Mouse (Mus musculus): ENCODE measurements around the gene Pigq. TPM values are rescaled to one million over a fixed set of nuclear protein-coding genes. Genes with fewer than 3 reads are reported as not detected.

The Pigq gene
- total RNA-seq, 2 experiments from 2014 or later: 60.6 to 62.7 TPM

DNA sequence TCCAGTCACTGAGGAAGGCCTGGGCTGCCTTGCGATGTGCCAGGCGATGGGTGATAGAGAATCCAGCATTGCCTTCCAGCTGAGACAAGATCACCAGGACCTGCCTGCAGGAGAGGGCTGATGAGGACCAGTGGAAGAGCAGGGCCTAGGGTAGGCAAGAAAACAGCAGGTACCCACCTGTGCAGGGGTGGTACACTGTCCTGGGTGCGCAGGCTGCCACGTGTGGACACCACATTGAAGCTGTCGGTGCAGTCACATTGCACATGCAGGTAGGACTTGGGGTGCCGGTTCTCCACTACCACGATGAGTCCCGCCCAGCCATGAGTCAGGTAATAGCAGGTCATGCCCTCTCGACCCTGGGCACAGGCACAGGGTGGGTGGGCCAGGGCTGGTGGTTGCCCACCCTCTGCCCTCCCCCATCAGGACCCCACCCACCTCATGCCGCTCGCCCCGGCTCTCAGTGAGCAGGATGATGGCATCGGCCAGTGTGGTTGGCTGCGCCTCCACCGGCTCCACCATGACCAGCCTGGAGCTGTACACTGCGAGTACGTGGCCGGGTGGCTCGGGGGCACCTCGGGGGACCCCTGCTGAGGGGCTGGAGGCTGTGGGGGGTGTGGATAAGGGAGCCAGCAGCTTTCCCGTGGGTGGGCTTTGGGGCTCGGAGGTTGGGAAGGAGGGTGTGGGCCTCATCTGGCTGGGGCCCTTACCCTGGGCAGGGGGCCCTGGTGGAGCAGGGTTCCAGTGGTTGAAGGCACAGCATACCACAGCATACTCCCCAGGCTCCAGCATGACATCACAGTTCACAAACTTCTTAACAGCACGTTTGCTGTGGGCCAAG, 15.1 kb upstream of the Pigq start:
- intact Hi-C loops (cut with DNase I): no loop called here
- DNase-seq: no peak

DNA sequence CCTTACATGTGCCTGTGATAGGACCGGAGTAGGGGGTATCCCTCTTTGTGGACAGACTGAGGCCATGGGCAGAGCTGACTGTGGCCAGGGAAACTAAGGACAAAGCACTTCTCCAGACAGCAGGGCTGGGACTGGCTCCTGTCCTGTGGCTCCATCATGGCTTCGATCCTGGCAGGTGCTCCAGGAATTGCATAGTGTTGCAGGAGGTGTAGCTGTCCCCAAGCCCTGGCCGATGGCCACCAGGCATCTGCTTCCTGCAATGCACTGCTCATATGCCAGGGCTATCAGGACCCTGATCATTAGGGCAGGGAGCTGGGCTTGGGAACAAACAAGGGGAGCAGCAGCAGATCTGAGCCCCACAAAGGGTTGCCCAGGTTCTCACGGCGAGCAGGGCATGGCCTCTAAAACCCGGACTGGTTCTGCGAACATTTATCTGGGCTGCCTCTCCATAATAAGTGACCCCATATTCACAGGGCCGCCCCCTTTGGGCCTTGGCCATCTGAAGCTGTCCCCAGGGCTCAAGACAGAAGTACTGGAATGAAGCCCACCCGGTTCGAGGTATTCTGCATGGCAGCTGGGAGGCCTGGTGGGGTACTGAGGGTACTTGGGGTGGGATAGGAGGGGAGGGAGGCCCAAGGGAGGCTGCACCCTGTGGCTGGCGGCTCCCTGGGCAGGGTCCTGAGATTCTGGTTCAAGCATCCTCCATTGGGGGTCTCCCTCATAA, 14.2 kb upstream of the Pigq start:
- DNase-seq: no peak
- intact Hi-C loops (cut with DNase I): no loop called here

DNA sequence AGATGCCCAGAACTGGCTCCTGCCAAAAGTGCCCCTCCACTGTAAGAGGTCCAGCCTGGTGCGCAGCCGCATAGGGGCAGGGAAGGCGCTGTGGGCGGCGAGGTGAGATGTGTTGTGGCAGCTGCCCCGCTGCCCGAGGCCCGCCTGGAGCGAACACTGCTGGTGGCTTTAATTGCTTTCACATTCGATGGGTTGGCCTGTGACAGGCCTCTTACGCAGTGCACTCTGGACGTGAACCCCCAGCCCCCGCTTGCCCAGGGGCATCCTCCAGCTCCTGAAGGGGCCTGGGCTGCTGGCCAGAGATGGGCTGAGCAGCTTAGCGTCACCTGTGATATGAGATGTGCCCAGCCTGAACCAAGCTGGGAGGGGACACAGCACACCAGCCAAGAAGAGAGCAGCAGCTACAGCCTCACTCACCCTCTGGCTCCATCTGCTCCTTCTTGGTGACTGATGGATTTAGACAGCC, 12.9 kb upstream of the Pigq start:
- intact Hi-C loops (cut with DNase I): no loop called here

DNA sequence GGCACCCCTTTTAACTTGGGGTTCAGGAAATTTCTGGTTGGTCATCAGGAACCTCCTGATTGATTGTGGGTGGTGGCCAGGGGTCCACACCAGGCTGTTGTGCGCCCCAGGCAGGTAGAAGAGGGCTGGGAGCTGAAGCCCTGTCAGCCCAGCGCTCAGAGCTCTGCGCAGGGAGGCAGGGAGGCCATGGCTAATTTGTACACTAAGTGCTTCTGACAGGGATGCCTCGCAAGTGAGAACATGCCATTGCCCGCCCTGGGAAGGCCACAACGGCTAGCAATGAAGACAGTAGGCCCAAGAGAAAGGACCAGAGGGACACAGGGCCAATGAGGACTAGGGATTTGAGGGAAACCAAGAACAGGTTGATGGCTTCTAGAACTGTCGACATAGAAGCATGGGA, 11.9 kb upstream of the Pigq start:
- DNase-seq: no peak

More for the DNA sequence above, 12.9 kb upstream of the Pigq start:
- DNase-seq: no peak

DNA sequence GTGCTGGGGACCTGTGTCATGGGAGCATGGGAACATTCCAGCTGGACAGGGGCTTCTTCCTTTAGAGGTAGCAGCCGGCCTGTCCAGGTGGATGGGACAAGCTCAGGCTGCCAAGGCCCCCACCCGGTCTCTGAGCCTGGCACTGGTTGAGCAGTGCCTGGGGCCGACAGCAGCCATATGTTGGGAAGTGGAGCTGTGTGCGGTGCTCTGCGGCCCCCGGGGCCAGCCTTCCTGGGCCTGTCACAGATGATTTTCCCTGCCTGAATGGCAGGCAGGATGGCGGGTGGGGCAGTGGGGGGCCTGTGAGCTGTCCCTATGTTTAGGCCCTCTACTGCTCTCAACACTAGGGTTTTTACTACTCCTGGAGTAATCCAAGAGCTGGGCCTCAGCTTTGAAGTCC, 11.5 kb upstream of the Pigq start:
- intact Hi-C loops (cut with DNase I): no loop called here
- no peak for DNase-seq

More for the DNA sequence above, 11.9 kb upstream of the Pigq start:
- intact Hi-C loops (cut with DNase I): no loop called here

DNA sequence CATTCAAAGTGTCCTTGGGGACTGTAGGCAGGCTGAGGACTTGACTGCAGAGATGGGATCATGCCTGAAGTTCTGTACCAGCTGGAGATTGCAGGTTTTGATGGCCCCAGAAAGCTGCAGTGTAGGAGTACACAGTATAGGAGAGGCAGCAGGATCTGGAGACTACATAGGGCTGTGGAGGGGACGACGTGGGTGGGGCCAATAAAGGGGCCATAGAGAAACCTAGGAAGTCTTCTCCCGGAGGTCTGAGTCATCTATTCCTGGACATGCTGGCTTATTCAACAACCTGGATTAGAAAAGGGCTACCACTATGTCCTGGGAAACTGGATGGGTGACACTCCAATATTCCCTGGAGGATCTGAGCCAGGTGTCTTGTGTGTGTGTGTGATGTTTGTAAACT, 11.0 kb upstream of the Pigq start:
- intact Hi-C loops (cut with DNase I): no loop called here
- no peak for DNase-seq

DNA sequence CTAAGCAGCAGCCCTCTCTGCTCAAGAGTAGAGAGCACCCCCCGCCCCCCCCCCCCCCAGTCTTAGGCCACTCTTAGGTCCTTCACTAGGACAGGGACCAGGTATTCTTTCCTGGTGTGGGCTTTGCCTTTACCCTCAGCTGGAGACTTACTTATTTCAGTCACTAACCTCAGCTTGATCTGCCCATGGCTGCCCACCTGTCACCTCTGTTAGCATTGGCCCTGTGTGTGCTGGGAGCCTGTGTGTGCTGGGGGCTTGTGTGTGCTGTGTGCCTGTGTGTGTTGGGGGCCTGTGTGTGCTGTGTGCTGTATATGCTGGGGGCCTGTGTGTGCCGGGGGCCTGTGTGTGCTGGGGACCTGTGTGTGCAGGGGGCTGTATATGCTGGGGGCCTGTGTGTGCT, 9.9 kb upstream of the Pigq start:
- DNase-seq: no peak
- intact Hi-C loops (cut with DNase I): no loop called here

DNA sequence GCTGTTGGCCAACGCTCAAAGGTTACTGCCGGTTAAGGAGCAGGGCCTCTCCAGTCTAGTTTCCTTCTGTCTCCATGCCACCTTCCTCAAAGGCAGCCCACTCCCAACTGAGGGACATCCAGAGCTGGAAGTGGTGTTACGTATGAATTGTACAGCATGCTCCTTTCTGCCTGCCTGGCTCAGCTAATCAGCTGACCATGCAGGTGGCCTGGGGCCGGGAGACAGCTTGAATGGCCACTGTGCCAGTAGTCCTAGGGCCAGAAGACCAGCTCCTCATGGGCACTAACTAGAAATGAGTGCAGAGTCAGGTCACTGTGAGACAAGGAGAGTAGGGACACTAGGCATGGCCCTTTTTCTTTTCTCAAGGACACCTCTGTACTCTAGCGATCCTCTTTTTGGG, 8.4 kb upstream of the Pigq start:
- intact Hi-C loops (cut with DNase I): no loop called here
- DNase-seq: no peak

DNA sequence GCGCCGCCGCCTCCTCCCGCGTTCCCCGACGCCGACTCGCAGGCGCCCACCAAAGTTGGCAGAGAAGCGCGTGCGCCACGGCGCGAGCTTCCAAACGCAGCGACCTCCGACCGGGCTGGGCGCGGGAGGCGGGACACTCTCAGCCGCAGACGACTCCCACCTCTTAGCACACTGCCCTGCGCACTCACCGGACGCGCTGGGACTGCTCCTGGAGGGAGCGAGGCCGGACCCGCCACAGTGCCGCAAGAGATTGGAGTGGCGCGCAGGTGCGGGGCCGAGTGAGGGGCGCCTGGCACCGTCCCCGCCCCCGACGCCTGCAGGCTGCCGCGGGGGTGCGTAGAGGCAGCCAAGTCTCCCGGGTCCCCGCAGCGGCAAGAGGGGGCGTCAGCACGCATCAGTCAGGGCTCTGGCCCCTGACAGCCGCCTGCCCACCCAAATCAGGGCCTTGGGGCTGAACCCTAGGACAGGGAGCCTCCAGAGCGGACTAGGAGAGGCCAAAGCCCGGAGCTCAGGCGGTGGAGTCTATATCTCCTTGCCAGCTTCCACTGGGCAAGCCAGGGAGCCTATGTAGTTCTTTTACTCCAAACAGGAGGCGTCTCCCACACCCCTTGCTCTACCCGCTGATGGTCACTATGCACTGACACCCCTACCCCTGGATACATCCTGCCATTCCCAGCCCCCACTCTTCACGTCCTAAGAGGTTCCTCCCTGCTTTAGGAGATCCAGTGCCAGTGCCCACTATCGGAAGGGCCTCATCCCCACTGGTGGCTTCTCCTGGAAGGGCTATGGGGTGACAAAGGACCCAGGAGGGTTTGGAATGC, 7.3 kb upstream of the Pigq start, which contains the start of gene A930017K11Rik:
A930017K11Rik (minus strand) TSS at position 763 of the 821 bp plus-strand sequence.
- intact Hi-C loops (cut with DNase I): no loop called here
- peak; percentile 13 to 17 for DNase-seq

DNA sequence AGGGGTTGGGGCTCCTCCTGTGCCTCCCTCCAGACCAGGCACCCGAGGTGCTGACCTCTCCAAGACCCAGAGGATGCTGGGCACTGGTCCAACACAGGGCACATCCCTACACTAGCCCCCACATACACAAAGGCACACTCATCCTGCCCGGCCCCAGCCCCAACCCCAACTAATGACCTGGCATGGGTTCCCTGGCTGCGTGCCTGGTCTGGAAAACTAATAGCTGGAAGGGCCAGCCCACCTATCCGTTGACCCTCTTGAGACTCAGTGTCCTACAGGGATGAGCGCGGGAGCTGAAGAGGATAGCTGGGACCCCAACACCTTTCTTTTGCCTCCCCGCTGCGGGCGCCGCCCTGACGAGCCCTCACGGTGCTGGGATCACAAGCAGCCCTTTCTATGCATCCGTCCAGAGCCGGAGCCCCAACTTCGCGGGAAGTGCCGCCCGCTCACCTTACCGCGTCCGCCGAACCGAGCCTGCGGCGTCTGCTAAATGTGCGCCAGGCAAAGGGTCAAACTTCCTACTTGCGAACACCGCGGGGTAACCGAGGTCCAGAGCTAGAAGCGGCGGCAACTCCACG, 6.6 kb upstream of the Pigq start:
- DNase-seq: no peak
- intact Hi-C loops (cut with DNase I): no loop called here

DNA sequence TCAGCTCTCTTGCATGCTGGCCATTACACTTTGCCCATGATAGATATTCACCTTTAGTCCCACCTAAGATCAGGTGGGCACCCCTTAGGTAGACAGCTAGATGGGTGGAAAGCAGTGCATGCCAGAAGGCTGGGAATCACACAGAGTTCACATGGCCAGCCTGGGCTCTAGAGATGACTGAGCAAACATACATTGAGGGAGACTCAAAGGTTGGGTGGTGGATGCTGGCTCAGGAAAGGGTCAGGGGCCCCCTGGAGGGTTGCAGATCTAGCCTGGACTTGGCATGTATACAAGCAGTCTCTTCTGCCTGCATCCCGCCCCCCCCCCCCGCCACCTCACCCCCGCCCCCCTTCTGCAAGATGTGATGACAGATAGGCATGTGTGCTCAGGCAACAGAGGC, 6.0 kb upstream of the Pigq start:
- intact Hi-C loops (cut with DNase I): no loop called here

DNA sequence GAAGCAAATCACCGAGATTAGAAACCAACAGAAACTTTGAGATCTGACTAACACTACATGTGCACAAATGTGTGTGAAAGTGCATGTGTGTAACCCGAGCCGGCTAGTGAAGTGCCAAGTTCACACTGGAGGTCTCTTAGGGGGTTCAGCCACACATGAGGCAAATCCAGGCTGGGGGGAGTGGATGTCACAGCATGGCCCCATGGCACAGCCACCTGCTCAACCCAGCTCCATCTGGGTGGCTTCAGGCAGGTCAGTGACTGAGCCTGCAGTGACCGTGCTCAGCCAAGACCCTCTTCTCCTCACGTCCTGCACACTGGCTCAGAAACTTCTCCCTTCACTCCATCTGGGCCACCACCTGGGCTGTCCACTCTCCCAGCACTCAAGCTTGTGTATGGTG, 5.2 kb upstream of the Pigq start:
- intact Hi-C loops (cut with DNase I): no loop called here

More for the DNA sequence above, 6.0 kb upstream of the Pigq start:
- DNase-seq: no peak

DNA sequence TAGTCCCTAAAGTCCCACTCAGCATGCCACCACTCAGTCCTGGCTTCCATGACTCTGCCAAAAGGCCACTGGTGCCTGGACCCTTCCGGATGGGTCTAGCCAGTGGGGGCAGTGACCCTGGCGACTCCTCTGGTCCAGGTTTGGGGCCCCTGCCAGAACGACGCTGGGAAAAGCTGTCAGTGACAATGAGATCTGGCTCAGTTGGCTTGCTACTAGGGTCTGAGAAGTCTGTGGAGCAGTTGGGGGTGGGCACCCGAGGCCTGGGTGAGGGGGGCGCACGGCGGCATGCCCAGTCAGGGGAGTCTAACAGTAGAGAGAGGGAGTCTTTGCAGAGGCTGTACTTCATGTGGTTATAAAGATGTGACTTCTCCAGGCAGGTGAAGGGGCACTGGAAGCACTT, 3.3 kb upstream of the Pigq start:
- intact Hi-C loops (cut with DNase I): no loop called here

More for the DNA sequence above, 5.2 kb upstream of the Pigq start:
- DNase-seq: no peak

DNA sequence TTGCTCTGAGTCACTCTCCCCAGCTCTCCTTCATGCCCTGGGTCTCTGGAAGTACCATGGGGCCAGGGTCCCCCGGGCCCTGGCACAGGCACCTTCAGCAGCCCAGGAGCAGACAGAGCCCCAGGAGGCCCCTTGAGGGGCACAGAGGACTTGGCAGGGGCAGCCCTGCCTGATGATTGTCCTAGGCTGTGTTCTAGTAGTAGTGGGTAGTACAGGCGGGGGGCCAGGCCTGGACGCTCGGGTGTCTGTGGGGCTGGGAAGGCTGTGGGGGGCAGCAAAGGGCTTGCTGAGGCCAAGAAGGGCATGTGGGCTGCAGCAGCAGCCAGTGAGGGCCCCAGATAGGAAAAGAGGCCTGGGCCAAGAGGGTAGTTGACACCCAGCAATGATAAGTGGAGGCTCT, 2.8 kb upstream of the Pigq start:
- intact Hi-C loops (cut with DNase I): no loop called here
- no peak for DNase-seq

More for the DNA sequence above, 3.3 kb upstream of the Pigq start:
- DNase-seq: no peak

DNA sequence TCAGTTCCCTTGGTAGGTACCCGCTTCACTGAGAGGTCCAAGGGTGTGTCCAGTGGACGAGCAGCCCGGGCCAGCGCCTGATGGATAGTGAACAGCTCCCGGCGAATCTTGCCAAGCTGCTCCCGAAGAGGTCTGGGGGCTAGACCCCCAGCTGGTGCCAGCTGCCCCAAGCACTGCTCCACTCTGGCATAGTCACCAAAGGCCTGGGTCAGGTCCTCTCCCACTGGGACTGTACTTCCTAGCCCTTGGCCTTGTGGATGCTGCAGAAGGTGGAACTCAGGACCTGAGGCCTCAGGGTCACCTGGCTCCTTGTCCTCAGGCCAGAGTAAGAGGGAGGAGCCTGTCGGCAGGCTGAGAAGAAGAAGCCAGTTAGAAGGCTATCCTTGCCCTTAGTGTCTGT, 2.2 kb upstream of the Pigq start:
- intact Hi-C loops (cut with DNase I): no loop called here
- DNase-seq: no peak

DNA sequence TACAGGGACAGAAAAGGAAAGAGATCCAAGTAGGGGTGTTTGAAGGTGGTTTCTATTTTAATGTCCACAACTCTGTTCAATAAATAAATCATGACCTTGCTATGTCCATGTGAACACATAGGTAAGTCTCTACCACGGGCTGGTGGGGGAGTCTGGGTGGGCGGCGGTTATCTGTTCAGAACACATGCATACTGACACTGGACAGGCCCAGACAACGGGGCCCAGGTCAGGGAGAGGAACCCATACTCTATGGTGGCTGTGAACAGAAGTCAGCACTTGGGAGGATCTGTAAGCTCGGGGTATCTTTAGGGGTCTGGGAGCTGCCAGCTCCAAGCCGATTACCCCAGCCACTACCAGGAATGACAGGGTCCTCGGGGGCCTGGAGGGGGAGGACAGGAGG, 1.6 kb upstream of the Pigq start:
- intact Hi-C loops (cut with DNase I): no loop called here

DNA sequence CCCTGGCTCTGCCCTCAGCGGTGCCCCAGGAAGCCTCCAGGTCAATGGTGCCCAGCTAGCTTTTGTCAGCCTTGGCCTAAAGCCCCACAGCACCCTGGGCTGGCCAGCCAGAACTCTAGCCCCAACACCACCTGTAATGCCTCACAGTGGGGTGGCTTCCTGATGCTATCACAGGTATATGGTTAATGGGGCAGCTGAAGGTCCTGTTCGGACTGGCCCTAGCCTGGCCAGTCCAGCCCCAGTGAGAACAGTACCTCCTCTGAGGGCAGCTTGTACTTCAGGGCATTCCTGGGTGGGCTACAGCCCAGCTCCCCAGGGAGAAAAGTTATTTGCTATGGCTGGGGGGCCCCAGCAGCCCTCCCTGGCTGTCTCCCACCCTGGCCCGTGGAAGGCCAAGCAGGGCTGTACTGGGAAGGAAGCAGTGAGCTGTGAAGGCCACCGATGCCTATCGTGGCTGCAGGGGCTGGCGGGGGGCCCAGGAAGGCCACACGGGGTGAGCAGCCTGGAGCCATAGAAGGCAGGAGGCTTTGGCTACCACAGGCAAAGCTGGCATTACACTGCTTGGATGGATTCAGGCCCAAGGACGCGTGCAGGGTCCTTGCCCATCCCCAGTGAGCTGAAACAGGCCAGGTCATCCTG, 900 bp upstream of the Pigq start:
- intact Hi-C loops (cut with DNase I): no loop called here
- peak; percentile 33 to 55 for DNase-seq

More for the DNA sequence above, 1.6 kb upstream of the Pigq start:
- no peak for DNase-seq

DNA sequence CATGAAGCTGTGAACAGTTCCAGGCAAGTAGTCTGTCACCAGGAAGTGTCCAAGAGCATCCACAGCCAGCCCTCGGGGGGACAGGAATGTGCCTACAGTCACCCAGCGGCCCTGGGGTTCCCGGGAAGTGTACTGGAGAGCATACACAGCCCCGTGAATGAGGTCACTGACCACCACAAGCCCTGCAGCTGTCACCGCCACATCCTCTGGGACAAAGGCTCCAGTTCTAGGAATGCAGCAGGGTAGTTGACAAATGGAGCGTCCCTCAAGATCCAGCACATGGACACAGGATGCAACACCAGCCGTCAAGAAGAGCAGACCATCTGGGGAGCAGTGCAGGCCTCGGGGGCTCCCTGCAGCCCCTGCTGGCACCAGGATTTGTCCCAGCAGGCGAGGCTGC, 967 bp downstream of the Pigq start:
- DNase-seq: no peak
- intact Hi-C loops (cut with DNase I): no loop called here

DNA sequence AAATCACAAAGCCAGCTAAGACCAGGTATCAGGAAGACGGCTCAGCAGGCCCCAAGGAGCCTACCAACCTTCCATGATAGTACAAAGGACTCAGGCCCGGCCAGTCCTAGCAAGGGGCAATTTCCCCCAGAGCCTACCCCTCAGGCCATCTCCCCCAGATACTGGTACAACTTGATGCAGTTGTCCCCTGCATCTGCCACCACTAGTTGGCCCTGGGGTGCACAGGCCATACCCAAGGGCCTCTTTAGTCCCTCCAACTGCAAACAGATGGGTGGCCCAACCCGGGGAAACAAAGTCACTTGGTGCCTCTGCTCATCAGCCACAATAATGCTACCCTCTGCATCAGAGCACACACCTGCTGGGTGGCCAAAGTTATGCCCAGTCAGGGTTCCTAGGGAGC, 1.5 kb downstream of the Pigq start:
- no peak for DNase-seq
- intact Hi-C loops (cut with DNase I): no loop called here

DNA sequence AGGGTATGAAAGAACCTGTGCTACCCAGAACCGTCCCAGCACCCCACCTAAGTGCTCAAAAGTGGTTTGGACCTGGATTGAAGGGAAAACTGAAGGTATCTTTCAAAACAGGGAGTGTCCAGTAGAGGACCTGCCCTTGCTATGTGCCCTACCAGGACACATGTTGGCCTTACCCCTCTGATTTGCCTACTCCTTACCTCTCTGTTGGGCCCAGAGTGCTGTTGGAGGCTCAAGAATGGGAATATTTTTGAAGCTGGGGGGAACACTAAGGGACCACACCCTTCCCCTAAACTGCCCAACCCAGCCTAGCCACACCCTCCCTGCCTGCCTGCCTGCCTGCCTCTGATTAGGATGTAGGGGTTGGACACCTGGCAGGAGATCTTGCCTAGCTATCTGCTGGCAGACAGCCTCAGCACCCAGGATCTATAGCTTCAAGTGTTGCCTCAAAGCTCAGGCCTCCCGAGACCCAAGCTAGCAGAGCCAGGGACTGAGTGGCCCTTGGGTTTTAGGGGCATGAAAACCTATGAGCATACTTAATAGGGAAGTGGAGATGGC, 2.1 kb downstream of the Pigq start:
- DNase-seq: no peak
- intact Hi-C loops (cut with DNase I): no loop called here

Measured in heart, postnatal 14 days (tissue).